Mouse (Mus musculus): ENCODE data around the gene Ahctf1. TPM values are rescaled to one million over a fixed set of nuclear protein-coding genes. Genes with fewer than 3 reads are reported as not detected.
"Not testable (repeated sequence)": the region's sequence is repeated elsewhere in the genome, so short reads cannot be mapped to it uniquely, and the experiment has no call there.

The Ahctf1 gene
- total RNA-seq, 2 experiments from 2014 or later: 36.1 to 37.3 TPM

GRCm38 (mm10) chr1:179832710-179833240 is 29.3 kb upstream of the Ahctf1 start:
- no peak for TF ChIP-seq CTCF (IDR thresholded peaks at IDR 0.05)
- no peak overlapping the region for H3K27ac ChIP-seq
- H3K4me3 ChIP-seq: no peak overlapping the region
- intact Hi-C loops (cut with DNase I): no loop called here
- no peak for DNase-seq (ENCODE audit: extremely low spot score in 1 of 2, low spot score in 2 of 2)

GRCm38 (mm10) chr1:179828900-179829299 is 25.4 kb upstream of the Ahctf1 start:
- TF ChIP-seq CTCF (IDR thresholded peaks at IDR 0.05): no peak
- Histone ChIP-seq H3K4me3 (no peak overlapping the region), H3K27ac (no peak overlapping the region)
- intact Hi-C loops (cut with DNase I): no loop called here
- DNase-seq (ENCODE audit: extremely low spot score in 1 of 2, low spot score in 2 of 2): no peak

- Histone ChIP-seq H3K4me3 (no peak overlapping the region), H3K27ac (no peak overlapping the region)
- no peak for TF ChIP-seq CTCF (IDR thresholded peaks at IDR 0.05)
- DNase-seq (ENCODE audit: extremely low spot score in 1 of 2, low spot score in 2 of 2): no peak
- intact Hi-C loops (cut with DNase I): no loop called here
Measured at GRCm38 (mm10) chr1:179828051-179828450, 24.6 kb upstream of the Ahctf1 start.

- Histone ChIP-seq H3K27ac (no peak overlapping the region), H3K4me3 (no peak overlapping the region)
- DNase-seq (ENCODE audit: extremely low spot score in 1 of 2, low spot score in 2 of 2): no peak
- intact Hi-C loops (cut with DNase I): no loop called here
- no peak for TF ChIP-seq CTCF (IDR thresholded peaks at IDR 0.05)
Measured at GRCm38 (mm10) chr1:179824549-179824948, 21.1 kb upstream of the Ahctf1 start.

- H3K27ac ChIP-seq; H3K4me3 ChIP-seq; intact Hi-C loops (cut with DNase I); DNase-seq (ENCODE audit: extremely low spot score in 1 of 2, low spot score in 2 of 2): not testable (repeated sequence)
Measured at GRCm38 (mm10) chr1:179818490-179819278, 15.2 kb upstream of the Ahctf1 start.

- H3K4me3 ChIP-seq: no peak overlapping the region
- no peak for TF ChIP-seq CTCF (IDR thresholded peaks at IDR 0.05)
- DNase-seq (ENCODE audit: extremely low spot score in 1 of 2, low spot score in 2 of 2): peak; percentile 20 to 25
- no peak overlapping the region for H3K27ac ChIP-seq
- intact Hi-C loops (cut with DNase I): no loop called here
Measured at GRCm38 (mm10) chr1:179814616-179815015, 11.1 kb upstream of the Ahctf1 start.

- H3K4me3 ChIP-seq: no peak overlapping the region
- no peak overlapping the region for H3K27ac ChIP-seq
- no peak for TF ChIP-seq CTCF (IDR thresholded peaks at IDR 0.05)
- no peak for DNase-seq (ENCODE audit: extremely low spot score in 1 of 2, low spot score in 2 of 2)
- intact Hi-C loops (cut with DNase I): no loop called here
Measured at GRCm38 (mm10) chr1:179813385-179813784, 9.9 kb upstream of the Ahctf1 start.

GRCm38 (mm10) chr1:179808300-179808699 is 4.8 kb upstream of the Ahctf1 start:
- no peak overlapping the region for H3K27ac ChIP-seq
- H3K4me3 ChIP-seq: no peak overlapping the region
- no peak for DNase-seq (ENCODE audit: extremely low spot score in 1 of 2, low spot score in 2 of 2)
- TF ChIP-seq CTCF (IDR thresholded peaks at IDR 0.05): no peak
- intact Hi-C loops (cut with DNase I): no loop called here

GRCm38 (mm10) chr1:179807468-179807867 is 4.0 kb upstream of the Ahctf1 start:
- intact Hi-C loops (cut with DNase I): no loop called here
- DNase-seq (ENCODE audit: extremely low spot score in 1 of 2, low spot score in 2 of 2): no peak
- no peak for TF ChIP-seq CTCF (IDR thresholded peaks at IDR 0.05)
- Histone ChIP-seq H3K4me3 (no peak overlapping the region), H3K27ac (no peak overlapping the region)

- H3K27ac ChIP-seq: no peak overlapping the region
- H3K4me3 ChIP-seq: no peak overlapping the region
- no peak for TF ChIP-seq CTCF (IDR thresholded peaks at IDR 0.05)
- DNase-seq (ENCODE audit: extremely low spot score in 1 of 2, low spot score in 2 of 2): no peak
- intact Hi-C loops (cut with DNase I): no loop called here
Measured at GRCm38 (mm10) chr1:179805751-179806150, 2.3 kb upstream of the Ahctf1 start.

GRCm38 (mm10) chr1:179804140-179804881 is 831 bp upstream of the Ahctf1 start:
- intact Hi-C loops (cut with DNase I): no loop called here
- DNase-seq (ENCODE audit: extremely low spot score in 1 of 2, low spot score in 2 of 2): peak in 1 of 2 experiments; percentile 12
- H3K27ac ChIP-seq: peak overlapping the region; percentile 85

More at GRCm38 (mm10) chr1:179804140-179804881, 831 bp upstream of the Ahctf1 start:
- TF ChIP-seq CTCF (IDR thresholded peaks at IDR 0.05): no peak
- peak overlapping the region; percentile 91 for H3K4me3 ChIP-seq

Data from left cerebral cortex, adult 2 months (tissue).